Mouse (Mus musculus) heart, postnatal 0 days (tissue): ENCODE measurements at regions not wholly inside any gene's neighbourhood (a gene's known extent, or its start where the extent isn't known, plus 50 kb on each side); places are given as distances from the start of the nearest gene placed in this dataset.

Source experiments
- CTCF ChIP-seq: IDR thresholded peaks from 2 replicates; pipeline ENCODE4 v1.5.1; 2016; ENCODE audit warnings: antibody characterized with exemption, control low read depth, low read depth
- EP300 ChIP-seq: IDR thresholded peaks from 2 replicates; pipeline ENCODE4 v1.6.1; 2016; ENCODE audit warnings: antibody characterized with exemption, low read depth

- TF ChIP-seq EP300: no peak
- TF ChIP-seq CTCF: no peak
These were observed 269.9 kb upstream of the Ube2e3 start for GRCm38 (mm10) chr2:78598039-78598438.
